Mouse (Mus musculus): ENCODE measurements around the gene 1110065P20Rik.

DNA sequence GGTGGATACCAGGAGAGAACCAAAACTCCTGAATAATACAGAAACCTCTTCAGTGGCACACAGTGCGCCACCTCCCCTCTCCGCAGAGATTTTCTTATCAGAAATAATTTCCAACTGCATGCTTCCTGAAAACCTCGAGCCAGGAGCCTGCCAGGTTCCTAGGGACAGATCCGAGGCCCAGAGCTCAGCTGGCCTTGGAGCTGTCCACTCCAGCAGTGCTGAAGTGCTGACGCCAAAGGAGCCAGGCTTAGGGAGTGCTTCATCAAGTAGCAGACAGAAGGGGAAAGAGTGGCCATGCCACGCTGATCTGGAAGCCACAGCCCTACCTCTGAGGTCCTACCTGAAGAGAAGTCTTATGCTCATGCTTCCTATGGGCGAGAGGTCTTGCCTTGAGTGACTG, 9.4 kb upstream of the 1110065P20Rik start:
- TF ChIP-seq TAL1 (IDR thresholded peaks at IDR 0.05; ENCODE audit: low read length): no peak
- no peak for TF ChIP-seq GATA1 (IDR thresholded peaks at IDR 0.05; ENCODE audit: low read length)
